Mouse (Mus musculus): Measurements from ENCODE around the gene Pabpc5. TPM values are rescaled to one million over a fixed set of nuclear protein-coding genes. Genes with fewer than 3 reads are reported as not detected.

The Pabpc5 gene
- not detected for polyA plus RNA-seq (2017; shearing (Covaris generic))

DNA sequence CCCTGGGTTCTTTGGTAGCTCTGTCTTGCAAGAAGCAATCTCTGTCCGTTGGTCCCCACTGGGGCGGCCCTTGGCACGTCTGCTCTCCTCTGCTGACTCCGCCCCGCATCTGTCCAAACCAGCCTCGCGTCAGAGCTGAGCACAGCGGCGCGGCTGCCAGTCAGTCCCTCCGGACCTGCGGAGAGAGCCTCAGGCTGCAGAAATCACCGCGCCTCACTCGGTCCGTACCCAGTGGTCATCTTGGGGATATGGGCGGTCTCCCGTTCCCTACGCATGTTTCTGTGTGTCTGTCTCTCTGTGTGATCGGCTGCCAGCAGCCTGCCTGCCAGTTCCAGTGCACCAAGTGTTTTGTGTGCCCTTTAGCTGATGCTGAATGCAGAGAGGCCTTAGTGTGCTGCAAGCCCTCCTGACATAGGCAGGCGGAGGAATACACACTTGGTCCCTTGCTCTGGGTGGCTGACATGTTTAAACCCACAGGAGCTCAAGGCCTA lies at the start of gene Pabpc5:
TSS of gene Pabpc5 (plus strand) at position 116 of the 491 bp plus-strand sequence.

Data from inflammation-experienced regulatory T-cells (primary cell).